Mouse (Mus musculus) heart, adult 18-20 months (tissue): ENCODE data around the gene Hsf4. TPM values are rescaled to one million over a fixed set of nuclear protein-coding genes. Genes with fewer than 3 reads are reported as not detected.
"Not testable (repeated sequence)": the region's sequence is repeated elsewhere in the genome, so short reads cannot be mapped to it uniquely, and the experiment has no call there.

Source experiments
- DNase-seq, 2 experiments: peaks; one replicate each; pipeline ENCODE4 v3.0.0; 2021 to 2022; ENCODE audit warnings: mixed read lengths in 1 of 2
- total RNA-seq, 2 experiments: library from RNA; stranded (reverse); gene quantifications; 2 replicates each; pipeline ENCODE4 v1.2.3; 2021

The Hsf4 gene
- total RNA-seq, 2 experiments from 2014 or later, result 4.6 to 4.7 TPM

DNA sequence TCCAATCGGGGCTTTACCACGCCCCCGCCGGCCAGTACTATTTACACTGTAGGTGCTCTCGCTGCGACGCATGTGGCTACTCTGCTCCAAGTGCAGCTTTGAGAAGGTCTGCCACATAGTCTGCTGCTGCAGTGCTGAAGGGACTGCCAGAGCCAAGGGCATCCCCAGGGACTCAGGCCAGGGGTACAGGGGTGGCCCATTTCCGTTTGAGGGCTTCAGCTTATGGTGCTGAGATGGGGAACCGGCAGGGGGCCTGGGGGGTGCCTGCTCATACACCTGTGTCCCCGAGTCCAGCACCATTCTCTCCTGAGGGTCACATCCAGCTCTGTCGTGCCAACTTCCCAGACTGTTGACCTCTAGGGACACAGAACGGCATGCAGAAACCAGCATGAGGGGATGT, 15.9 kb downstream of the Hsf4 start:
- DNase-seq, result no peak

DNA sequence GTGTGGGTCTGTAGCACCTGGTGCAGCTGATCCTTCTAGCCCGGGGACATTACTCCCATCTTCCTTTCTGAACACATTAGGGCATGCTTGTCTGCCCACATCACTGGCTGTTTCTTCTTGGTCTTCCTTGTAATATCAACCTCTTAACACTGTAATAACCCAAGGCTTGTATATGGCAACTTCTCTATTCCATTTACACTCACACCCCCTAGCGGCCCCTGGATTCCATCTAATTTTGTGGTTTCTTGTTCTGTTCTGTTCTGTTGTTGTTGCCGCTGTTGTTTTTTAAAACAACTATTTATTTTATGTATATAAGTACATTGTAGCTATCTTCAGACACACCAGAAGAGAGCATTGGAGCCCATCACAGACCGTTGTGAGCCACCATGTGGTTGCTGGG, 17.3 kb downstream of the Hsf4 start:
- no peak for DNase-seq

- DNase-seq, result no peak
These were observed 18.6 kb downstream of the Hsf4 start for GRCm38 (mm10) chr8:105288231-105288630.

- DNase-seq, result peak; percentile 93 to 94
These were observed 19.5 kb downstream of the Hsf4 start for GRCm38 (mm10) chr8:105288958-105289732.

DNA sequence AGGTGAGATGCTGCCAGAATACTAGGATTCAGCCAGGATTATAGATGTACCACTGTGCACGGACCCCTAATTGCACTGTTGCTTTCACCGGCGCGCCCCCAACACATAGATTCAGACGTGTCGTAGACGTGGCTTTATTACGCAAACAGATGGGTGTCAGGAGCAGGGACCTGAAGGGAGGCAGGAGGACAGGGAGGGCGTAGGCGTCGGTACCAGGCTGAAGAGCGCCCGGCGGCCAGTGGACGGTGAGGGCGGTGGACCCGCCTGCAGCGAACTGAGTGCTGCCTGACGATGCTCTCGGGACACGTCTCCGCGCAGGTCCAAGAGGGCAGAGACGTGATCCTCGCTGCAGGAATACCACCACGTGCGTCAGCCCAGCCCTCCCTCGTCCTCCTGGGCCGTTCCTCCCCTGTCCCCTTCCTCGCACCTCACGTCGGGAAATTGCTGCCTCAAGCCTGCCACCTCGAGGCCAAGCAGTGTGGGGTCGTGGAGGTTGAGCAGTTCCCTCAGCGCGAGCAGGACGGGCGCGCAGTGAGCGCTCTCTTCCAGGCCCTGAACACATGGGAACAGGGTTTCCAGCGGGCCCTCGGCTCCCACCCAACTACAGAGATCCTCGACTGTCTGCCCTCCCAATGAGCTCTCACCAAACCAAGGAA, 20.3 kb downstream of the Hsf4 start, which contains the start of gene 4931428F04Rik:
Gene 4931428F04Rik (minus strand): TSS at position 60 of the 656 bp plus-strand sequence.
- no peak for DNase-seq

GRCm38 (mm10) chr8:105290554-105291314, 21.1 kb downstream of the Hsf4 start:
- peak; percentile 86 to 98 for DNase-seq

DNA sequence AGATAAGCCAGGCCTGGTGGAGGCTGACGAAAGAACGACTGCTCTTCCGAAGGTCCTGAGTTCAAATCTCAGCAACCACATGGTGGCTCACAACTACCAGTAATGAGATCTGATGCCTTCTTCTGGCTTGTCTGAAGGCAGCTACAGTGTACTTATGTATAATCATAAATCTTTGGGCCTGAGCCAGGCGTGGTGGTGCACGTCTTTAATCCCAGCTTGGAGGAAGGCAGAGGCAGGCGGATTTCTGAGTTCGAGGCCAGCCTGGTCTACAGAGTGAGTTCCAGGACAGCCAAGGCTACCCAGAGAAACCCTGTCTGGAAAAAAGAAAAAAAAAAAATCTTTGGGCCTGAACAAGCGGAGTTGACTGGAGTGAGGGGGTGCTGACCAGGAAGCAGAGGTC, 21.8 kb downstream of the Hsf4 start:
- not testable (repeated sequence) for DNase-seq

DNA sequence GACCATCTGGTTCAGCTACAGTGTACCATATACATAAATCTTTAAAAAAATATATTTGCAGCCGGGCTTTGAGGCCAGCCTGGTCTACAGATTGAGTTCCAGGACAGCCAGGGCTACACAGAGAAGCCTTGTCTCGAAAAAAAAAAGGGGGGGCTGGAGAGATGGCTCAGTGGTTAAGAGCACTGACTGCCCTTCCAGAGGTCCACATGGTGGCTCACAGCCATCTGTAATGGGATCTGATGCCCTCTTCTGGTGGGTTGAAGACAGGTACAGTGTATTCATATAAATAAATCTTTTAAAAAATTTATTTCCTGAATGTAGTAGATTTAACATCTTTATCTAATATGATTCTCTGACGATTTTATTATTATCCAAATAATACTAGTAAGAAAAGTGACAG, 22.2 kb downstream of the Hsf4 start:
- DNase-seq, result not testable (repeated sequence)

- DNase-seq, result no peak
These were observed 22.9 kb downstream of the Hsf4 start for GRCm38 (mm10) chr8:105292471-105292870.

- DNase-seq, result no peak
These were observed 23.8 kb downstream of the Hsf4 start for GRCm38 (mm10) chr8:105293405-105293804.

GRCm38 (mm10) chr8:105294776-105295175, 25.2 kb downstream of the Hsf4 start:
- no peak for DNase-seq

DNA sequence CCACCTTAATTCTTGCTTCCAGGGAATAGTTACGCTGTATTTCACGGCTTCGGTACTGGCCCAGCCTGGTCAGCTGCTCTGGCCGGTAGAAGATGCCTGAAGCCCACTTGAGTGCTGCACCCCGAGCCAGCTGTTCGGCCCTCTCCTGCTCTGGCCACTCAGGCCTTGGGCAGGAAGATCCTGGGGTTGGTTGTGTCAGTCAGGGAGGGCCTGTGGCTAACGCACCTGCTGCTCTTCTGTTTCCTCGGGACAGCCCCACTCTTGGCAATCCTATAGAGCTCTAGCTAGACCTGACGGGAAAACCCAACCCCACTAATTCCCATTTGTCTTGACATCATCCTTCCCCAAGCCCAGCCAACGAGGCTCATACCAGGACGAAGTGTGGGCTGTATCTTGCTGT, 25.7 kb downstream of the Hsf4 start:
- DNase-seq, result no peak

GRCm38 (mm10) chr8:105295895-105296573, 26.4 kb downstream of the Hsf4 start, which contains the start of gene Exoc3l:
Gene Exoc3l, minus strand, starts transcription at chr8:105296101.
- DNase-seq, result peak in 1 of 2 experiments; percentile 41

DNA sequence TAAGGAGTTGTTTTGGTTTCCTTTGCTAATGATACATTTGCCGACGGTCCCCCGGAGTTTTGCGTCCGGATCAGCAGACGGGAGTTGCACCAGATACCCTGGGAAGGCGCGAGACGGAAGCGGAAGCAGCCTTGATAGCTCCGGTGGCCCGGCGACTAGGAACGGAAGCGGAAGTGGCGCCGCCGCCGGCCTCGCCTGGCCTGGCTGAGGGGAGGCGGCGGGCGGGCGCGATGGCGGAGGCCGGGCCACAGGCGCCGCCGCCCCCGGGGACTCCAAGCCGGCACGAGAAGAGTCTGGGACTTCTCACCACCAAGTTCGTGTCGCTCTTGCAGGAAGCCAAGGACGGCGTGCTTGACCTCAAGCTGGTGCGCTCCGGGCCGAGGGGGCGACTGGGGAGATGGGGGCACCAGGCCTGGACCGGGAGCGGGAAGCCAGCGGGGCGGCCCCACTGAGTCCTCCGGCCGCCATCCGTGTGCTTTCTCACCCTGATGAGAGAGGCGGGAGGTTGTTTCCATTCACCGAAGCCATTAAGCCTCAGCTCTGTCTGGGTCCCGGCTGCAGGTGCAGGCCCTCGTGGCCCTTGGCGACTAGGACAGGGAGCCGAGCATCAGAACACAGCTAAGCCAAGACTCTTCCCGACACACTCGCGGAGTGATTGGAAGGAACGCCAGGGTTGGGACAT, 28.1 kb downstream of the Hsf4 start, which contains the start of gene E2f4:
Gene E2f4 (plus strand): TSS at position 153 of the 682 bp plus-strand sequence.
- peak; percentile 95 to 96 for DNase-seq

- DNase-seq, result no peak
These were observed 29.0 kb downstream of the Hsf4 start for GRCm38 (mm10) chr8:105298351-105299252.

DNA sequence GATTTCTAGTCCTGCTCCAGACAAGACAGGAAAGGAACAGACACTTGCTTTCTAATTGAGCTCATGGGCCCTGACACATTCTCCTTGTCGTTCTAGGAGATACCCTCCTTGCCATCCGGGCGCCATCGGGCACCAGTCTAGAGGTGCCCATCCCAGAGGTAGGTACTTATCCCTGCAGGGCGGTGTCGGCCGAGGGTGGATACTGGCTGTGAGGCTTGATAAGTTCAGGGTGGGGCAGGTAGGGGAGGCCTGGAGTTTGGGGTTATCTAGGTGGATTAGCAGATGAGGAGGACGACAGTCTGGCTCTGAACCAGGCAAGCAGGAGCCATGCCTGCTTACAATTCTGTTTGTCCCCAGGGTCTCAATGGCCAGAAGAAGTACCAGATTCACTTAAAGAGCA, 30.4 kb downstream of the Hsf4 start:
- no peak for DNase-seq

GRCm38 (mm10) chr8:105303396-105303795, 33.8 kb downstream of the Hsf4 start:
- no peak for DNase-seq

DNA sequence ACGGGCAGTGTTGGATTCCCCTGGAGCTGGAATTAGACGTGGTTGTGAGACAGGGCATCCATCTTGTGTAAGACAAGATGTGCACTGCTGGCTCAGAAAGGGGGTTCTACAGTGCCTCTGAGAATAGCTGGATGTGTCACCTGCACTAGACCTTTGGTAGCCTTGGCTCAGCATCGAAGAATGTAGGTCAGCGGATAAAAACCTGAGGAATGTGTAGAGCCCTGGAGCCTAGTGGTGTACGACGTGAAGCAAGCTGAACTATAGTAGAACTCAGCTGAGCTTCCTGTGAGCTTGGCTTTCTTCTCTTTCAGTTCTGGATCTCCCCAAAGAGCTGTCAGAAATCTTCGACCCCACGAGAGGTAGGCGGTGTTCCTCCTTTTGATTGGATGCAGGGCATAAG, 34.3 kb downstream of the Hsf4 start:
- no peak for DNase-seq

DNA sequence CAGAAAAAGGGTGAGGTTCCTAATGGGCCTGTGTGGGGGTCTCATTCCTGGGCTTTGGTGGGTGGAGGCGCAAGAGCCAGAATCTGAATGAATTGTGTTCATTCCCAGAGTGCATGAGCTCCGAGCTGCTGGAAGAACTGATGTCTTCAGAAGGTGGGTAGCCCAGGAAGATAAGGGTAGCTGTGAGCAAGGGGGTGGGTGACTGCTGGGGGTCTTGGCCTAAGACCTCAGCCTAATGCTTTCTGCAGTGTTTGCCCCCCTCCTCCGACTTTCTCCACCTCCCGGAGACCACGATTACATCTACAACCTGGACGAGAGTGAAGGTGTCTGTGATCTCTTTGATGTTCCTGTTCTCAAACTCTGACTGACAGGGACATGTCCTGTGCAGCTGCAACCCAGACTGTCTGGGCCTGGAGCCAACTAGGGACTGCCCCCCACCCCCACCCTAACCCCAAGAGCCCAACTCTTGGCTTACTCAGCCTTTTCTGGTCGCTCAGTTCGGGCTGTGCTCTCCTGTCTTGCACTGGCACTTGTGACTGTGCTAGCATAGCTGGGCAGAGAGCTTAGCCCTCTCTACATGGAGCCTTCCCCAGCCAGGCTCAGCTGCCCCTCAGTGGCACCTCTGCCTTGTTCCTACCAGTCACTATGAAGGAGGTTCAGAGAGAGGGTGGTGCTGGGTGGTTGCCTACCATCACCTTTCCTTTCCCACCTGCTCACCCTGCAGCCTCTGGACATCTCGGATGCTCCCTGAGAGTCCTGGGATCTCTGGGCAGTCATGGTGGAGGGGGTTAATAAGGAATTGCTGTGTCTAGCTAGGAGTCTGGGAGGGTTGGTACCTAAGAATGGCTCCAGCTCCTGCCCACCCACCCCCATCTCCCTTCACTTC, 35.0 kb downstream of the Hsf4 start:
- no peak for DNase-seq
